Comparison of ENCODE assay signal across 7 mouse cellular contexts in genomic region chr10:127604465-127605250, GRCm38 (mm10). TPM values are rescaled to one million over a fixed set of nuclear protein-coding genes. Genes with fewer than 3 reads are reported as not detected.
A peak's percentile ranks its signal among the peaks of the same experiment; 100 is the strongest.
DNase-seq lines count a peak whose midpoint lies in the region; ATAC-seq and TF ChIP-seq lines count a peak whose summit lies in the region.

No protein-coding gene starts in this region.

- no peaks in the 10 kb centered on the region for H3K27me3 ChIP-seq in testis, adult 2 months (ENCODE audit: control insufficient read depth, insufficient read depth, low read length)
- no peaks in the 10 kb centered on the region for H3K27me3 ChIP-seq in embryonic facial prominence, embryonic 13.5 days
- no peaks in the 10 kb centered on the region for H3K27me3 ChIP-seq in kidney, embryonic 16.5 days (ENCODE audit: insufficient read depth, low read length)

- peaks cover 9% of the 10 kb centered on the region for H3K4me1 ChIP-seq in testis, adult 2 months (ENCODE audit: control insufficient read depth, insufficient read depth, low read length)
- H3K4me1 ChIP-seq in embryonic facial prominence, embryonic 13.5 days: peaks cover 60% of the 10 kb centered on the region
- H3K4me1 ChIP-seq in kidney, embryonic 16.5 days (ENCODE audit: insufficient read depth, low read length): peaks cover 64% of the 10 kb centered on the region

- WGBS in embryonic facial prominence, embryonic 13.5 days: 53% methylated on average over 15 of the region's 15 CpGs
- 7% methylated on average over 15 of the region's 15 CpGs for WGBS in kidney, embryonic 16.5 days

- H3K27ac ChIP-seq in testis, adult 2 months (ENCODE audit: control insufficient read depth, insufficient read depth, low read depth, low read length): peak overlapping the region; percentile 45
- H3K27ac ChIP-seq in embryonic facial prominence, embryonic 13.5 days: peak overlapping the region; percentile 33; the same call in 1 of the 2 replicates
- H3K27ac ChIP-seq in kidney, embryonic 16.5 days (ENCODE audit: low read length): peak overlapping the region; percentile 60

- no peaks in the 10 kb centered on the region for H3K9me3 ChIP-seq in embryonic facial prominence, embryonic 13.5 days
- no peaks in the 10 kb centered on the region for H3K9me3 ChIP-seq in kidney, embryonic 16.5 days (ENCODE audit: low read length)

- no peak overlapping the region for H3K9ac ChIP-seq in embryonic facial prominence, embryonic 13.5 days
- H3K9ac ChIP-seq in kidney, embryonic 16.5 days (replicated peaks; ENCODE audit: low read length): no peak overlapping the region

- H3K36me3 ChIP-seq in testis, adult 2 months (ENCODE audit: control insufficient read depth, insufficient read depth, low read length): no peaks in the 10 kb centered on the region
- H3K36me3 ChIP-seq in embryonic facial prominence, embryonic 13.5 days: peaks cover 97% of the 10 kb centered on the region
- H3K36me3 ChIP-seq in kidney, embryonic 16.5 days (ENCODE audit: insufficient read depth, low read length): peaks cover 9% of the 10 kb centered on the region; the same call in 1 of the 2 replicates

- no peak for TF ChIP-seq CTCF in testis, adult 2 months (IDR thresholded peaks at IDR 0.05; ENCODE audit: control insufficient read depth, insufficient read depth, insufficient replicate concordance, low read depth, low read length)

- no peak for ATAC-seq in embryonic facial prominence, embryonic 13.5 days (ENCODE audit: insufficient number of reproducible peaks, insufficient read depth, low FRiP score, low TSS enrichment, low read depth)
- peak; percentile 69 for ATAC-seq in kidney, embryonic 16.5 days (ENCODE audit: low FRiP score, low TSS enrichment)

- no peak for DNase-seq in testis, postnatal 14 days (ENCODE audit: low spot score)
- DNase-seq in lung, postnatal 36 days: peak; percentile 78
- DNase-seq in frontal cortex, postnatal 14 days (ENCODE audit: low spot score in 2 of 2): no peak
- DNase-seq in c-Kit-positive CD71-positive TER-119-positive erythroid progenitor cells, embryonic 14.5 days (ENCODE audit: low spot score): no peak

- no peak overlapping the region for H3K4me2 ChIP-seq in embryonic facial prominence, embryonic 13.5 days
- no peak overlapping the region for H3K4me2 ChIP-seq in kidney, embryonic 16.5 days (replicated peaks; ENCODE audit: low read depth, low read length)

- no peak for TF ChIP-seq POLR2A in testis, adult 2 months (IDR thresholded peaks at IDR 0.05; ENCODE audit: control insufficient read depth, low read depth, low read length)

- no peak overlapping the region for H3K4me3 ChIP-seq in testis, adult 2 months (ENCODE audit: control insufficient read depth, low read depth, low read length)
- no peak overlapping the region for H3K4me3 ChIP-seq in embryonic facial prominence, embryonic 13.5 days
- H3K4me3 ChIP-seq in kidney, embryonic 16.5 days (ENCODE audit: low read length): no peak overlapping the region

RNA-seq across cellular contexts. Expression of gene Lrp1, which starts 16.3 kb away (rescaled TPM):
- 20.8 and 25.9 TPM in 2 replicates for polyA plus RNA-seq in testis, adult 2 months (2012; rRNA removed)
- 139 and 159 TPM in 2 replicates for polyA plus RNA-seq in embryonic facial prominence, embryonic 13.5 days (2015; fragmentation: Nextera tagmentation; extraction: Ambion mirVana)
- 70.9 and 71.7 TPM in 2 replicates for polyA plus RNA-seq in kidney, embryonic 16.5 days (2015; fragmentation: Nextera tagmentation; extraction: Ambion mirVana)

RNA-seq across cellular contexts. Expression of gene Stat6, which starts 38.1 kb away (rescaled TPM):
- polyA plus RNA-seq in testis, adult 2 months (2012; rRNA removed): 3.9 and 5.9 TPM in 2 replicates
- 21.1 and 22.0 TPM in 2 replicates for polyA plus RNA-seq in embryonic facial prominence, embryonic 13.5 days (2015; fragmentation: Nextera tagmentation; extraction: Ambion mirVana)
- polyA plus RNA-seq in kidney, embryonic 16.5 days (2015; fragmentation: Nextera tagmentation; extraction: Ambion mirVana): 33.8 and 37.4 TPM in 2 replicates
